In the genomic region with DNA sequence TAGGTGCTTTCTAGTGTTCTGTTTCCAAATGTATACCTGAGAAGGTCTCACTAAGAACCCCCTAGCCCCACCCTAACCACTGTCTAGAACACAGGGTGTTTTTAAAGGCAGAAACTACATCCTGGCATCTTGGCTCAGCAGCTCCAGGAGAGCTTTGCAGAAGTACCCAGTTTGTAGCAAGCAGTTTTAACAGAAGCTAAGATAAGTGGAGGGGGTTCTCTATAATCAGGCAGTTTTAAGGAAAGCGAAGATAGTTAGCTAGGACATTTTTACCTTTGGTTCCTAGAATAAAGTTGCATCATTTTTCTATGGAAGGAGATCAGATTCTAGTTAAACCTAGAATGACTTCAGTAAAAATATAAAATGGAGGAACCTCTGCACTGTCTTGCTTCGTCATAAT, we compare ENCODE assay signal across 31 mouse cellular contexts. TPM values are rescaled to one million over a fixed set of nuclear protein-coding genes. Genes with fewer than 3 reads are reported as not detected.
"Had no signal": no experiment of that assay in that cellular context is flagged by ENCODE, and none has a peak within 500 bp of the region (broad histone marks: within the 10 kb centered on the region; RNA-seq: fewer than 3 reads in every experiment).

No protein-coding gene starts in this region.

- H3K9me3 ChIP-seq: limb, embryonic 10.5 days; limb, embryonic 12.5 days; limb, embryonic 13.5 days; limb, embryonic 15.5 days; liver, embryonic 15.5 days; lung, embryonic 15.5 days; megakaryocyte, embryonic 14.5 days; midbrain, embryonic 10.5 days; midbrain, embryonic 12.5 days; midbrain, embryonic 13.5 days; midbrain, embryonic 15.5 days; neural tube, embryonic 12.5 days had no signal

- H3K9ac ChIP-seq: limb, embryonic 12.5 days; limb, embryonic 13.5 days; limb, embryonic 15.5 days; liver, embryonic 14.5 days; liver, embryonic 15.5 days; liver, postnatal 0 days; lung, embryonic 14.5 days; lung, embryonic 15.5 days; midbrain, embryonic 12.5 days; midbrain, embryonic 13.5 days; midbrain, embryonic 15.5 days; neural tube, embryonic 12.5 days had no signal

- H3K4me1 ChIP-seq: limb, embryonic 10.5 days; neural tube, embryonic 12.5 days had no signal

- ATAC-seq: lung, postnatal 0 days; midbrain, embryonic 13.5 days; midbrain, embryonic 15.5 days; midbrain, embryonic 16.5 days had no signal

- H3K36me3 ChIP-seq: liver, embryonic 15.5 days; midbrain, embryonic 15.5 days had no signal

- H3K4me2 ChIP-seq: limb, embryonic 12.5 days; limb, embryonic 13.5 days; limb, embryonic 15.5 days; liver, embryonic 15.5 days; lung, embryonic 14.5 days; lung, embryonic 15.5 days; midbrain, embryonic 11.5 days; midbrain, embryonic 12.5 days; midbrain, embryonic 13.5 days; midbrain, embryonic 15.5 days; neural tube, embryonic 12.5 days had no signal

- H3K4me3 ChIP-seq: left cerebral cortex, adult 2 months; limb, embryonic 10.5 days; limb, embryonic 12.5 days; limb, embryonic 13.5 days; limb, embryonic 15.5 days; liver, embryonic 15.5 days; lung, embryonic 15.5 days; megakaryocyte, embryonic 14.5 days; midbrain, embryonic 10.5 days; midbrain, embryonic 12.5 days; midbrain, embryonic 13.5 days; midbrain, embryonic 15.5 days; myocyte; neural tube, embryonic 12.5 days had no signal

- H3K27ac ChIP-seq: left cerebral cortex, adult 2 months; limb, embryonic 10.5 days; limb, embryonic 12.5 days; limb, embryonic 13.5 days; limb, embryonic 15.5 days; liver, embryonic 14.5 days; liver, embryonic 15.5 days; lung, embryonic 15.5 days; macrophage; midbrain, embryonic 10.5 days; midbrain, embryonic 12.5 days; midbrain, embryonic 13.5 days; midbrain, embryonic 15.5 days; neural tube, embryonic 12.5 days had no signal

- DNase-seq: left cerebral cortex, postnatal 4 days; liver, postnatal 0 days; lung, adult 18-20 months; lung, adult 2 months; lung, embryonic 14.5 days; lung, postnatal 10 days; lung, postnatal 14 days; lung, postnatal 36 days; lung, postnatal 4 days; midbrain, embryonic 14.5 days had no signal

- H3K27me3 ChIP-seq: limb, embryonic 12.5 days; limb, embryonic 13.5 days; limb, embryonic 15.5 days; liver, embryonic 15.5 days; lung, embryonic 15.5 days; megakaryocyte, embryonic 14.5 days; midbrain, embryonic 12.5 days; midbrain, embryonic 13.5 days; midbrain, embryonic 15.5 days; neural tube, embryonic 12.5 days had no signal

RNA-seq across cellular contexts. Expression of a gene that starts 11.2 kb away (rescaled TPM):
- total RNA-seq: megakaryocyte, adult 5-6 weeks; monocyte, adult 5-6 weeks had no signal
